Mouse (Mus musculus) C2C12 (cell line): ENCODE measurements at regions not wholly inside any gene's neighbourhood (a gene's known extent, or its start where the extent isn't known, plus 50 kb on each side); places are given as distances from the start of the nearest gene placed in this dataset.

Experiments
- CEBPB ChIP-seq: IDR thresholded peaks from one replicate; pipeline ENCODE4 v1.6.1; 2011; ENCODE audit warnings: low read depth, mild to moderate bottlenecking, control low read depth, moderate library complexity
- CTCF ChIP-seq: IDR thresholded peaks from one replicate; pipeline ENCODE4 v1.5.1; 2011; ENCODE audit not compliant: control insufficient read depth, insufficient read depth, insufficient read length
- MYOD1 ChIP-seq: IDR thresholded peaks from one replicate; pipeline ENCODE4 v1.6.1; 2011; ENCODE audit warnings: low read depth; ENCODE audit not compliant: control insufficient read depth, insufficient read length
- USF1 ChIP-seq: IDR thresholded peaks from one replicate; pipeline ENCODE4 v1.6.1; 2011; ENCODE audit warnings: low read depth, mild to moderate bottlenecking, control low read depth, moderate library complexity

- no peak for TF ChIP-seq CTCF
- TF ChIP-seq USF1, result no peak
- peak; percentile 14 for TF ChIP-seq CEBPB
- no peak for TF ChIP-seq MYOD1
Observed at GRCm38 (mm10) chr9:61309768-61310493, 62.2 kb upstream of the Tle3 start.
